19 mouse cellular contexts compared by ENCODE assay signal in the genomic region with DNA sequence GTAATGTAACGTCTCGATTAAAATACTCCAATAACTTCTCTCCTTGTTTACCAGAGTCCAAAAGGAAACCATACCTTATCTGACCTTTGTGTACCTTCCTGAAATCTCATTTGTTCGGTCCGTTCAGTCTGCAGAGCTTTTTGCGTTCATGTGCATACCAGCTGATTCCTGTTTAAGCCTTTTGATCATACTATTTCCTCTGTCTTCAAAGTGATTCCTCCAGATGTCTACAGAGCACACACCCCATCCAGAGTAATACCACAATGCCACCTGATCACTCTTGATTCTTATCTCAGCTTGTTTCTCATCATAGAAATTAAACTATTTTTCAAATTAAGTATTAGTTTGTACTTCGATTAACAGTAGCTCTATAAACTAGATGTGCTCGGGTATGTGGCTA.
"Had no signal": no experiment of that assay in that cellular context is flagged by ENCODE, and none has a peak within 500 bp of the region (broad histone marks: within the 10 kb centered on the region; RNA-seq: fewer than 3 reads in every experiment).

No protein-coding gene starts in this region.

- H3K4me3 ChIP-seq: limb, embryonic 12.5 days; limb, embryonic 15.5 days; midbrain, embryonic 12.5 days; midbrain, embryonic 15.5 days; neural tube, embryonic 13.5 days had no signal

- H3K27ac ChIP-seq: kidney, postnatal 0 days; limb, embryonic 12.5 days; limb, embryonic 15.5 days; liver, embryonic 14.5 days; midbrain, embryonic 12.5 days; midbrain, embryonic 15.5 days; neural tube, embryonic 13.5 days; stomach, postnatal 0 days had no signal

- DNase-seq: kidney, adult 2 months; kidney, postnatal 25 days; layer of hippocampus, postnatal 36 days; left cerebral cortex, postnatal 4 days; liver, postnatal 0 days; lung, embryonic 14.5 days; lung, postnatal 10 days; lung, postnatal 4 days; right cerebral cortex, adult 18-20 months; right cerebral cortex, postnatal 14 days; right cerebral cortex, postnatal 4 days had no signal
